Mouse (Mus musculus) C3H10T1/2 (cell line): Measurements from ENCODE around the gene Comt. TPM values are rescaled to one million over a fixed set of nuclear protein-coding genes. Genes with fewer than 3 reads are reported as not detected.

ENCODE experiments used
- polyA plus RNA-seq, 2 experiments: library from polyadenylated mRNA; unstranded; fragments of >200 nt; fragmentation: generic; extraction: Trizol; gene quantifications; one replicate each; pipeline ENCODE4 v1.2.1; 2012; ENCODE audit warnings: missing spikeins in 2 of 2

The Comt gene
- polyA plus RNA-seq = 100 to 1,000 TPM in 1 of 2 experiments, 10 to 100 TPM in 1; 53.2 to 129 TPM

GRCm38 (mm10) chr16:18426802-18427280 is at the start of gene Comt:
TSS of gene Comt (minus strand) at chr16:18426852.

GRCm38 (mm10) chr16:18426215-18426791 is 349 bp downstream of the Comt start, which contains the start of gene Txnrd2:
TSS of gene Txnrd2 (plus strand) at chr16:18426384.

Other genes starting within 250 kb of the Comt start
- gene Ccdc188, start 209.0 kb downstream of the Comt start, polyA plus RNA-seq = under 1 TPM in 1 of 2 experiments, not detected in 1; 0.07 TPM
- gene Zdhhc8, start 191.7 kb downstream of the Comt start, polyA plus RNA-seq = 10 to 100 TPM; 15.9 to 32.4 TPM
- gene Trmt2a, start 178.2 kb downstream of the Comt start, polyA plus RNA-seq = 10 to 100 TPM; 53.6 to 67.5 TPM
- 100 to 1,000 TPM; 119 to 125 TPM for gene Ranbp1, start 178.1 kb downstream of the Comt start, polyA plus RNA-seq
- gene Gm49776, start 168.5 kb downstream of the Comt start, polyA plus RNA-seq = under 1 TPM in 1 of 2 experiments, not detected in 1; 0.20 TPM
- 10 to 100 TPM in 1 of 2 experiments, 1 to 10 TPM in 1; 2.8 to 17.0 TPM for gene Dgcr8, start 137.6 kb downstream of the Comt start, polyA plus RNA-seq
- gene Tango2, start 78.7 kb downstream of the Comt start, polyA plus RNA-seq = 10 to 100 TPM; 13.4 to 27.9 TPM
- gene Arvcf, start 78.7 kb downstream of the Comt start, polyA plus RNA-seq = 10 to 100 TPM in 1 of 2 experiments, 1 to 10 TPM in 1; 5.1 to 32.9 TPM
- 10 to 100 TPM; 17.8 to 23.3 TPM for gene Txnrd2, start 468 bp downstream of the Comt start, polyA plus RNA-seq
- 10 to 100 TPM in 1 of 2 experiments, 1 to 10 TPM in 1; 8.2 to 17.7 TPM for gene Gnb1l, start 71.9 kb upstream of the Comt start, polyA plus RNA-seq
- 1 to 10 TPM in 1 of 2 experiments, under 1 TPM in 1; 0.98 to 2.9 TPM for gene Rtl10, start 72.0 kb upstream of the Comt start, polyA plus RNA-seq
- 10 to 100 TPM; 31.9 to 75.7 TPM for gene Tbx1, start 163.8 kb upstream of the Comt start, polyA plus RNA-seq
- gene Gp1bb, start 195.6 kb upstream of the Comt start, polyA plus RNA-seq = 10 to 100 TPM in 1 of 2 experiments, 1 to 10 TPM in 1; 7.4 to 14.7 TPM
- 10 to 100 TPM in 1 of 2 experiments, 1 to 10 TPM in 1; 2.5 to 14.2 TPM for gene Gm49601, start 199.6 kb upstream of the Comt start, polyA plus RNA-seq
- 10 to 100 TPM; 56.1 to 93.6 TPM for gene Sept5, start 203.1 kb upstream of the Comt start, polyA plus RNA-seq